Mouse (Mus musculus) thymus, postnatal 0 days (tissue): ENCODE measurements around the gene Ccin. TPM values are rescaled to one million over a fixed set of nuclear protein-coding genes. Genes with fewer than 3 reads are reported as not detected.

Source experiments
- DNase-seq: peaks from one replicate; pipeline ENCODE4 v3.0.0-alpha.2; 2015; ENCODE audit warnings: low spot score
- polyA plus RNA-seq: library from polyadenylated mRNA; unstranded; fragments of >200 nt; fragmentation: Nextera tagmentation; extraction: Ambion mirVana; gene quantifications from 2 replicates; pipeline ENCODE4 v1.2.1, GENCODE M21; 2015

Ccin gene
- polyA plus RNA-seq = not detected in 2 replicates

GRCm38 (mm10) chr4:43983181-43983580, at the start of gene Ccin:
Gene Ccin (plus strand): TSS chr4:43983483.
- DNase-seq = no peak

- DNase-seq = no peak
Observed at GRCm38 (mm10) chr4:43936186-43936585, 47.1 kb upstream of the Ccin start.

GRCm38 (mm10) chr4:43936749-43937674, 46.3 kb upstream of the Ccin start:
- DNase-seq = peak; percentile 25

- DNase-seq = no peak
Observed at GRCm38 (mm10) chr4:43941315-43941714, 42.0 kb upstream of the Ccin start.

GRCm38 (mm10) chr4:43942421-43942820, 40.9 kb upstream of the Ccin start:
- DNase-seq = no peak

GRCm38 (mm10) chr4:43947571-43947970, 35.7 kb upstream of the Ccin start:
- no peak for DNase-seq

GRCm38 (mm10) chr4:43957292-43957845, 25.9 kb upstream of the Ccin start, which contains the start of gene Glipr2:
Gene Glipr2 (plus strand): TSS chr4:43957401.
- DNase-seq = peak; percentile 85

GRCm38 (mm10) chr4:43957846-43958461, 25.3 kb upstream of the Ccin start:
- DNase-seq = peak; percentile 61

GRCm38 (mm10) chr4:43959523-43960179, 23.6 kb upstream of the Ccin start:
- DNase-seq = peak; percentile 28

GRCm38 (mm10) chr4:43960207-43960606, 23.1 kb upstream of the Ccin start:
- no peak for DNase-seq

- DNase-seq = no peak
Observed at GRCm38 (mm10) chr4:43964326-43964833, 18.9 kb upstream of the Ccin start.

GRCm38 (mm10) chr4:43964951-43965684, 18.2 kb upstream of the Ccin start:
- DNase-seq = no peak

- no peak for DNase-seq
Observed at GRCm38 (mm10) chr4:43965856-43966535, 17.3 kb upstream of the Ccin start.

- no peak for DNase-seq
Observed at GRCm38 (mm10) chr4:43968650-43969049, 14.6 kb upstream of the Ccin start.

- DNase-seq = peak; percentile 13
Observed at GRCm38 (mm10) chr4:43969373-43969772, 13.9 kb upstream of the Ccin start.

- DNase-seq = peak; percentile 31
Observed at GRCm38 (mm10) chr4:43970393-43971330, 12.6 kb upstream of the Ccin start.

- peak; percentile 12 for DNase-seq
Observed at GRCm38 (mm10) chr4:43971541-43972136, 11.6 kb upstream of the Ccin start.

GRCm38 (mm10) chr4:43972137-43972591, 11.1 kb upstream of the Ccin start:
- peak; percentile 79 for DNase-seq
